In genomic region chr1:171270573-171270900, GRCm38 (mm10) we compare ENCODE assay signal across 8 mouse cellular contexts. TPM values are rescaled to one million over a fixed set of nuclear protein-coding genes. Genes with fewer than 3 reads are reported as not detected.
DNase-seq lines count a peak whose midpoint lies in the region; ATAC-seq and TF ChIP-seq lines count a peak whose summit lies in the region.

No protein-coding gene starts in this region.

- no peaks in the 10 kb centered on the region for H3K9me3 ChIP-seq in hindbrain, embryonic 14.5 days (ENCODE audit: control insufficient read depth, low read length)
- H3K9me3 ChIP-seq in midbrain, embryonic 16.5 days (replicated peaks; ENCODE audit: control insufficient read depth, low read length, poor library complexity, severe bottlenecking) = no peaks in the 10 kb centered on the region

- no peak for DNase-seq in frontal cortex, postnatal 25 days (ENCODE audit: low spot score in 2 of 2)
- DNase-seq in hindbrain, embryonic 14.5 days (ENCODE audit: low spot score) = no peak
- no peak for DNase-seq in liver, adult 2 months (ENCODE audit: extremely low read depth, low read depth, low spot score)
- no peak for DNase-seq in left cerebral cortex, adult 11 months (ENCODE audit: low spot score)
- DNase-seq in spleen, postnatal 10 days (ENCODE audit: low spot score in 2 of 2) = no peak

- H3K79me2 ChIP-seq in liver, adult 2 months (ENCODE audit: control insufficient read depth, insufficient read depth, low read length) = no peaks in the 10 kb centered on the region

- no peaks in the 10 kb centered on the region for H3K27me3 ChIP-seq in hindbrain, embryonic 14.5 days (ENCODE audit: control insufficient read depth, insufficient read depth, low read length)
- no peaks in the 10 kb centered on the region for H3K27me3 ChIP-seq in liver, adult 2 months (ENCODE audit: control insufficient read depth, insufficient read depth, low read length)
- H3K27me3 ChIP-seq in midbrain, embryonic 16.5 days (ENCODE audit: control insufficient read depth, insufficient read depth, low read depth, low read length) = no peaks in the 10 kb centered on the region

- H3K4me2 ChIP-seq in hindbrain, embryonic 14.5 days (replicated peaks) = peak overlapping the region; percentile 81
- peak overlapping the region; percentile 75 for H3K4me2 ChIP-seq in midbrain, embryonic 16.5 days (ENCODE audit: low read length)

- TF ChIP-seq CTCF in liver, adult 2 months (IDR thresholded peaks at IDR 0.05; ENCODE audit: low read depth, low read length) = no peak

- H3K4me1 ChIP-seq in hindbrain, embryonic 14.5 days (replicated peaks; ENCODE audit: control insufficient read depth, insufficient read depth, low read length) = peaks cover 19% of the 10 kb centered on the region
- peaks cover 5% of the 10 kb centered on the region; the same call in 1 of the 2 replicates for H3K4me1 ChIP-seq in liver, adult 2 months (ENCODE audit: control insufficient read depth, insufficient read depth, low read length)
- peaks cover 17% of the 10 kb centered on the region for H3K4me1 ChIP-seq in midbrain, embryonic 16.5 days (ENCODE audit: control insufficient read depth, insufficient read depth, low read length)

- TF ChIP-seq POLR2A in liver, adult 2 months (IDR thresholded peaks at IDR 0.05; ENCODE audit: extremely low read depth, insufficient read depth, low read length) = no peak

- no peak overlapping the region for H3K27ac ChIP-seq in hindbrain, embryonic 14.5 days
- peak overlapping the region; percentile 49 for H3K27ac ChIP-seq in liver, adult 2 months (replicated peaks; ENCODE audit: insufficient read depth, low read depth, low read length)
- H3K27ac ChIP-seq in midbrain, embryonic 16.5 days (ENCODE audit: low read length) = peak overlapping the region; percentile 70; the same call in 1 of the 2 replicates

- WGBS in hindbrain, embryonic 14.5 days = under 1% methylated on average over 19 of the region's 19 CpGs
- WGBS in liver, adult 2 months = 1% methylated on average over 19 of the region's 19 CpGs
- 1% methylated on average over 18 of the region's 19 CpGs for WGBS in midbrain, embryonic 16.5 days

- ATAC-seq in frontal cortex, adult (ENCODE audit: low TSS enrichment) = peak; percentile 28
- ATAC-seq in activated CD4-positive, CD25-positive, alpha-beta regulatory T cell, adult 4 months = peak; percentile 39
- peak; percentile 69 for ATAC-seq in hindbrain, embryonic 14.5 days (ENCODE audit: low FRiP score)
- ATAC-seq in midbrain, embryonic 16.5 days = peak; percentile 78

- H3K9ac ChIP-seq in hindbrain, embryonic 14.5 days = peak overlapping the region; percentile 82
- H3K9ac ChIP-seq in liver, adult 2 months (ENCODE audit: low read depth, low read length) = peak overlapping the region; percentile 81
- H3K9ac ChIP-seq in midbrain, embryonic 16.5 days (ENCODE audit: low read depth, low read length) = peak overlapping the region; percentile 82

- peak overlapping the region; percentile 74 for H3K4me3 ChIP-seq in hindbrain, embryonic 14.5 days (replicated peaks; ENCODE audit: low read length)
- peak overlapping the region; percentile 91 for H3K4me3 ChIP-seq in liver, adult 2 months (ENCODE audit: insufficient read depth, low read depth, low read length)
- peak overlapping the region; percentile 83 for H3K4me3 ChIP-seq in midbrain, embryonic 16.5 days (ENCODE audit: low read depth, low read length)

- H3K36me3 ChIP-seq in hindbrain, embryonic 14.5 days (replicated peaks; ENCODE audit: control insufficient read depth, insufficient read depth) = peaks cover 39% of the 10 kb centered on the region
- H3K36me3 ChIP-seq in liver, adult 2 months (ENCODE audit: control insufficient read depth, insufficient read depth, low read length) = peaks cover 11% of the 10 kb centered on the region; the same call in 1 of the 2 replicates
- H3K36me3 ChIP-seq in midbrain, embryonic 16.5 days (ENCODE audit: control insufficient read depth, insufficient read depth, low read length) = peaks cover 21% of the 10 kb centered on the region

RNA-seq across cellular contexts. Expression of gene B4galt3, which starts 0.4 kb away (rescaled TPM):
- 10 to 100 TPM; 33.1 to 35.7 TPM for polyA plus RNA-seq in activated CD4-positive, CD25-positive, alpha-beta regulatory T cell, adult 4 months (2017; shearing (Covaris generic))
- polyA plus RNA-seq in hindbrain, embryonic 14.5 days (2014; fragmentation: Nextera tagmentation; extraction: Ambion mirVana) = 86.5 and 88.6 TPM in 2 replicates
- total RNA-seq in liver, adult 2 months (2014; rRNA removed) = 4.8 and 6.4 TPM in 2 replicates
- 16.1 and 23.9 TPM in 2 replicates for polyA plus RNA-seq in liver, adult 2 months (2012; rRNA removed)
- polyA plus RNA-seq in midbrain, embryonic 16.5 days (2015; fragmentation: Nextera tagmentation; extraction: Ambion mirVana) = 113 and 115 TPM in 2 replicates

RNA-seq across cellular contexts. Expression of gene Ppox, which starts 10.4 kb away (rescaled TPM):
- 10 to 100 TPM; 53.6 to 58.0 TPM for polyA plus RNA-seq in activated CD4-positive, CD25-positive, alpha-beta regulatory T cell, adult 4 months (2017; shearing (Covaris generic))
- polyA plus RNA-seq in hindbrain, embryonic 14.5 days (2014; fragmentation: Nextera tagmentation; extraction: Ambion mirVana) = 43.5 and 44.6 TPM in 2 replicates
- 11.0 and 14.4 TPM in 2 replicates for total RNA-seq in liver, adult 2 months (2014; rRNA removed)
- polyA plus RNA-seq in liver, adult 2 months (2012; rRNA removed) = 19.6 and 31.2 TPM in 2 replicates
- 44.4 and 49.5 TPM in 2 replicates for polyA plus RNA-seq in midbrain, embryonic 16.5 days (2015; fragmentation: Nextera tagmentation; extraction: Ambion mirVana)

RNA-seq across cellular contexts. Expression of gene Usp21, which starts 17.3 kb away (rescaled TPM):
- polyA plus RNA-seq in activated CD4-positive, CD25-positive, alpha-beta regulatory T cell, adult 4 months (2017; shearing (Covaris generic)) = 10 to 100 TPM; 11.8 to 19.8 TPM
- 80.1 and 85.8 TPM in 2 replicates for polyA plus RNA-seq in hindbrain, embryonic 14.5 days (2014; fragmentation: Nextera tagmentation; extraction: Ambion mirVana)
- total RNA-seq in liver, adult 2 months (2014; rRNA removed) = 4.3 and 7.2 TPM in 2 replicates
- polyA plus RNA-seq in liver, adult 2 months (2012; rRNA removed) = 20.2 and 23.8 TPM in 2 replicates
- 105 and 112 TPM in 2 replicates for polyA plus RNA-seq in midbrain, embryonic 16.5 days (2015; fragmentation: Nextera tagmentation; extraction: Ambion mirVana)

RNA-seq across cellular contexts. Expression of gene Ndufs2, which starts 19.3 kb away (rescaled TPM):
- polyA plus RNA-seq in activated CD4-positive, CD25-positive, alpha-beta regulatory T cell, adult 4 months (2017; shearing (Covaris generic)) = 100 to 1,000 TPM; 108 to 141 TPM
- polyA plus RNA-seq in hindbrain, embryonic 14.5 days (2014; fragmentation: Nextera tagmentation; extraction: Ambion mirVana) = 218 and 247 TPM in 2 replicates
- total RNA-seq in liver, adult 2 months (2014; rRNA removed) = 272 and 275 TPM in 2 replicates
- 174 and 195 TPM in 2 replicates for polyA plus RNA-seq in liver, adult 2 months (2012; rRNA removed)
- polyA plus RNA-seq in midbrain, embryonic 16.5 days (2015; fragmentation: Nextera tagmentation; extraction: Ambion mirVana) = 218 and 225 TPM in 2 replicates

RNA-seq across cellular contexts. Expression of gene Adamts4, which starts 20.3 kb away (rescaled TPM):
- under 1 TPM in 1 of 2 experiments, not detected in 1; 0.09 TPM for polyA plus RNA-seq in activated CD4-positive, CD25-positive, alpha-beta regulatory T cell, adult 4 months (2017; shearing (Covaris generic))
- polyA plus RNA-seq in hindbrain, embryonic 14.5 days (2014; fragmentation: Nextera tagmentation; extraction: Ambion mirVana) = 3.0 and 3.7 TPM in 2 replicates
- 0.09 and 0.13 TPM in 2 replicates for total RNA-seq in liver, adult 2 months (2014; rRNA removed)
- 0.15 and 0.37 TPM in 2 replicates for polyA plus RNA-seq in liver, adult 2 months (2012; rRNA removed)
- 8.7 and 9.1 TPM in 2 replicates for polyA plus RNA-seq in midbrain, embryonic 16.5 days (2015; fragmentation: Nextera tagmentation; extraction: Ambion mirVana)

Comparison
In these comparisons a context has a peak if more than half of its experiments do, and no peak if none do; other contexts are left out.
1. ATAC-seq: peak in every context shown above with its lines; median percentile 78 in midbrain, embryonic 16.5 days; 69 in hindbrain, embryonic 14.5 days; 39 in activated CD4-positive, CD25-positive, alpha-beta regulatory T cell, adult 4 months; 28 in frontal cortex, adult.